Mouse (Mus musculus): ENCODE measurements around the gene Lzic. TPM values are rescaled to one million over a fixed set of nuclear protein-coding genes. Genes with fewer than 3 reads are reported as not detected.

The Lzic gene
- polyA plus RNA-seq, 1 experiment from 2014 or later = 43.9 TPM

GRCm38 (mm10) chr4:149506904-149507303, 21.9 kb downstream of the Lzic start:
- H3K4me1 ChIP-seq (ENCODE audit: control insufficient read depth, insufficient read depth, low read length) = 0 out of 2 replicates have a peak, but pooled peaks cover 3% of the 10 kb centered on the region
- WGBS (ENCODE audit: insufficient replicate concordance) = 71% methylated on average over 3 of the region's 3 CpGs

GRCm38 (mm10) chr4:149511221-149511646, 26.2 kb downstream of the Lzic start:
- Histone ChIP-seq H3K4me1 (ENCODE audit: control insufficient read depth, insufficient read depth, low read length) (0 out of 2 replicates have a peak, but pooled peaks cover 3% of the 10 kb centered on the region), H3K36me3 (ENCODE audit: control insufficient read depth, insufficient read depth, low read length) (no peaks in the 10 kb centered on the region), H3K9ac (ENCODE audit: low read depth, low read length) (no peak overlapping the region), H3K4me2 (no peak overlapping the region), H3K27me3 (ENCODE audit: control insufficient read depth, insufficient read depth, low read length) (no peaks in the 10 kb centered on the region), H3K4me3 (ENCODE audit: low read depth, low read length) (no peak overlapping the region), H3K27ac (ENCODE audit: low read depth, low read length) (no peak overlapping the region), H3K9me3 (replicated peaks; ENCODE audit: control insufficient read depth, low read length) (no peaks in the 10 kb centered on the region)
- WGBS (ENCODE audit: insufficient replicate concordance) = 58% methylated on average over 6 of the region's 6 CpGs
- no peak for ATAC-seq (replicated peaks; ENCODE audit: insufficient number of reproducible peaks, low FRiP score, low TSS enrichment)

More at GRCm38 (mm10) chr4:149506904-149507303, 21.9 kb downstream of the Lzic start:
- no peak for ATAC-seq (replicated peaks; ENCODE audit: insufficient number of reproducible peaks, low FRiP score, low TSS enrichment)
- no peaks in the 10 kb centered on the region for H3K27me3 ChIP-seq (ENCODE audit: control insufficient read depth, insufficient read depth, low read length)
- H3K4me2 ChIP-seq = no peak overlapping the region
- H3K27ac ChIP-seq (ENCODE audit: low read depth, low read length) = no peak overlapping the region
- no peaks in the 10 kb centered on the region for H3K9me3 ChIP-seq (replicated peaks; ENCODE audit: control insufficient read depth, low read length)
- H3K4me3 ChIP-seq (ENCODE audit: low read depth, low read length) = no peak overlapping the region
- H3K36me3 ChIP-seq (ENCODE audit: control insufficient read depth, insufficient read depth, low read length) = no peaks in the 10 kb centered on the region
- H3K9ac ChIP-seq (ENCODE audit: low read depth, low read length) = no peak overlapping the region

GRCm38 (mm10) chr4:149512072-149512471, 27.0 kb downstream of the Lzic start:
- Histone ChIP-seq H3K4me3 (ENCODE audit: low read depth, low read length) (no peak overlapping the region), H3K27me3 (ENCODE audit: control insufficient read depth, insufficient read depth, low read length) (no peaks in the 10 kb centered on the region), H3K4me1 (ENCODE audit: control insufficient read depth, insufficient read depth, low read length) (0 out of 2 replicates have a peak, but pooled peaks cover 3% of the 10 kb centered on the region), H3K9me3 (replicated peaks; ENCODE audit: control insufficient read depth, low read length) (no peaks in the 10 kb centered on the region), H3K4me2 (no peak overlapping the region), H3K27ac (ENCODE audit: low read depth, low read length) (no peak overlapping the region), H3K36me3 (ENCODE audit: control insufficient read depth, insufficient read depth, low read length) (no peaks in the 10 kb centered on the region), H3K9ac (ENCODE audit: low read depth, low read length) (no peak overlapping the region)
- WGBS (ENCODE audit: insufficient replicate concordance) = 76% methylated on average over 7 of the region's 7 CpGs
- ATAC-seq (replicated peaks; ENCODE audit: insufficient number of reproducible peaks, low FRiP score, low TSS enrichment) = no peak

DNA sequence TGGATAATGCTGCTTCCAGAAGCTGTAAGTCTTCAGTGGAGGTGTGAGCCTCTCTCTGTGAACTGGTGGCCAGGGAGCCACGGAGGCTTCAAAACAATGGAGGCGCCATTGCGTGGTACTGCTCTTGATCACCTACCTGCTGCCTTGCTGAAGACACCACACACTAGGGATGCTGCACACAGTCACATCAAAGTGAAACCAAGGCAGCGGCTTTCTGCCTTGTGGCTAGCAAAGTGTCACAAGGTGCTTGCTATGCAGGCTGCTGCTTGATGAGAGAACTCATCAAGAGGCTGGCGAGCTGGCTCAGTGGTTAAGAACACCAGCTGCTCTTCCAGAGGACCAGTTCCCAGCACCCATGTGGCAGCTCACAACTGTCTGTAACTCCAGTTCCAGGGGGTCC, 30.7 kb downstream of the Lzic start:
- Histone ChIP-seq H3K9ac (ENCODE audit: low read depth, low read length) (no peak overlapping the region), H3K27ac (ENCODE audit: low read depth, low read length) (no peak overlapping the region), H3K4me1 (ENCODE audit: control insufficient read depth, insufficient read depth, low read length) (peaks cover 12% of the 10 kb centered on the region; the same call in 1 of the 2 replicates), H3K27me3 (ENCODE audit: control insufficient read depth, insufficient read depth, low read length) (no peaks in the 10 kb centered on the region), H3K36me3 (ENCODE audit: control insufficient read depth, insufficient read depth, low read length) (no peaks in the 10 kb centered on the region), H3K4me2 (no peak overlapping the region), H3K9me3 (replicated peaks; ENCODE audit: control insufficient read depth, low read length) (no peaks in the 10 kb centered on the region), H3K4me3 (ENCODE audit: low read depth, low read length) (no peak overlapping the region)
- WGBS (ENCODE audit: insufficient replicate concordance) = 82% methylated on average over 5 of the region's 5 CpGs
- ATAC-seq (replicated peaks; ENCODE audit: insufficient number of reproducible peaks, low FRiP score, low TSS enrichment) = no peak

- Histone ChIP-seq H3K4me2 (peak within 1 kb of the TSS; percentile 98), H3K27me3 (ENCODE audit: control insufficient read depth, insufficient read depth, low read length) (no peaks in the 10 kb centered on the region), H3K4me1 (ENCODE audit: control insufficient read depth, insufficient read depth, low read length) (peaks cover 13% of the 10 kb centered on the region; the same call in 1 of the 2 replicates), H3K9me3 (replicated peaks; ENCODE audit: control insufficient read depth, low read length) (no peaks in the 10 kb centered on the region), H3K27ac (ENCODE audit: low read depth, low read length) (peak within 1 kb of the TSS; percentile 50), H3K9ac (ENCODE audit: low read depth, low read length) (peak within 1 kb of the TSS; percentile 86), H3K36me3 (ENCODE audit: control insufficient read depth, insufficient read depth, low read length) (no peaks in the 10 kb centered on the region), H3K4me3 (ENCODE audit: low read depth, low read length) (peak within 1 kb of the TSS; percentile 89)
- ATAC-seq (replicated peaks; ENCODE audit: insufficient number of reproducible peaks, low FRiP score, low TSS enrichment) = peak; percentile 99
- WGBS (ENCODE audit: insufficient replicate concordance) = under 1% methylated on average over 46 of the region's 46 CpGs
Observed at GRCm38 (mm10) chr4:149517868-149518340, 32.9 kb downstream of the Lzic start, which contains the start of gene Ctnnbip1. Gene Ctnnbip1 (plus strand): TSS chr4:149518236.

DNA sequence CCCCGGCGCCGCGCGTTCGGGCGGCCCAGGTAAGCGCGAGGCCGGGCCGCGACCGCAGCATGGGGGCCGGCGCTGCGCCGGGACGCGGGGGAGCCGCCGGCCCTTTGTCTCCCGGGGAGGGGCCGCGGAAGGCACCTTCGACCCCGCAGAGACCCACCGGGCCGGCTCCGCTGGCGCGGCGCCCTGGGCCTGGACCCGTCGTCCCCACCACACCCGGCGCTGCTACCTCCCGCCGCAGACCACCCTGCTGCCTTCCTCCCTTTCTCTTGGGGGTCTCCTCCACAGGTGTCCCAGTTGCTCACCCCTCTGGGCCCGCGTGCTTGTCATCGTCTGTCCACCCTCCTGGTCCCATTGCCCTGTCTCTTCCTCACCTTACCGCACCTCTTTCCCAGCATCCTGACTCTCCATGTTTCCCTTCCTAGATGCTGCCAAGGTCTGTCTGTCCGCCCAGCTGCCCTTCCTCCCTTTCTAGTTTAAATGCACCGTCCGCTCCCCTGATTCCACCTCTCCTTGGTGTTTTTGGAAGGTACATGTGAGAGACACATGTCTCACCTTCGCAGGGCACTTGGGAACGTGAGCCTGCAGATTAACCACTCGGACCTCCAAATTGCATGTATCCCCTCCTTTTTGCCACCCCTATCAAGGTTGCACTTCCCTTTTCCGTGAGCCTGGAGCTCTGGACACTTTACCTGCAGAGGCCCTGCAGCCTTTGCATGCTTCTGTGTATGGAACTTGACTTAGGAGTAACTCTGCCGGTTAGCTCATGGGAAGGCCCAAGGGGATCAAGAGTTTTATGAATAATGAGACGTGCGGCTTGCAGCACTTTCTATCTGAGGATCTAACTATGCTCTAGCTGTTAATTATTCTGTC, 33.6 kb downstream of the Lzic start:
- Histone ChIP-seq H3K4me2 (peak overlapping the region; percentile 98), H3K9ac (ENCODE audit: low read depth, low read length) (peak overlapping the region; percentile 86), H3K27me3 (ENCODE audit: control insufficient read depth, insufficient read depth, low read length) (no peaks in the 10 kb centered on the region), H3K4me3 (ENCODE audit: low read depth, low read length) (peak overlapping the region; percentile 89), H3K9me3 (replicated peaks; ENCODE audit: control insufficient read depth, low read length) (no peaks in the 10 kb centered on the region), H3K4me1 (ENCODE audit: control insufficient read depth, insufficient read depth, low read length) (peaks cover 15% of the 10 kb centered on the region; the same call in 1 of the 2 replicates), H3K36me3 (ENCODE audit: control insufficient read depth, insufficient read depth, low read length) (no peaks in the 10 kb centered on the region), H3K27ac (ENCODE audit: low read depth, low read length) (peak overlapping the region; percentile 50)
- no peak for ATAC-seq (replicated peaks; ENCODE audit: insufficient number of reproducible peaks, low FRiP score, low TSS enrichment)
- WGBS (ENCODE audit: insufficient replicate concordance) = 6% methylated on average over 30 of the region's 52 CpGs

DNA sequence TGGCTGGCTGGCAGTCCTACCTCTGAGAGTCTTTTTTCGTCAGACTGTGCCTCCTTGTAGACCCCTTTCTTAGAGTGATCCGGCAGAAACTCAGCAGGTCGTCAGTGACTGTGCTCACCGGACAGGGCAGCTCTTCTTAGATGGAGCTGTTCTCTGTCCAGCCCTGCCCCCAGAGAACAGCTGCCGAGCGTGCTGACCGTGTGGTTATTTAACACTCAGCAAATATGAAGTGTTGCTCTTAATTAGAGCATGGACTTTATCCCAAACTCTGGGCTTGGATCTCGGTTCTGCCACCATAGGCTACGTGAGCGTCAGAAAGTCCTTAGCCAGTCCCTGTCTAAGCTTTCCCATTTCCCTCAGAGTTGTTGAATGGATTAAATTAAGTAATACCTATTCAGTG, 36.2 kb downstream of the Lzic start:
- Histone ChIP-seq H3K27ac (ENCODE audit: low read depth, low read length) (no peak overlapping the region), H3K27me3 (ENCODE audit: control insufficient read depth, insufficient read depth, low read length) (no peaks in the 10 kb centered on the region), H3K4me1 (ENCODE audit: control insufficient read depth, insufficient read depth, low read length) (peaks cover 22% of the 10 kb centered on the region), H3K9ac (ENCODE audit: low read depth, low read length) (no peak overlapping the region), H3K4me2 (no peak overlapping the region), H3K36me3 (ENCODE audit: control insufficient read depth, insufficient read depth, low read length) (no peaks in the 10 kb centered on the region), H3K9me3 (replicated peaks; ENCODE audit: control insufficient read depth, low read length) (no peaks in the 10 kb centered on the region), H3K4me3 (ENCODE audit: low read depth, low read length) (no peak overlapping the region)
- 69% methylated on average over 10 of the region's 10 CpGs for WGBS (ENCODE audit: insufficient replicate concordance)
- ATAC-seq (replicated peaks; ENCODE audit: insufficient number of reproducible peaks, low FRiP score, low TSS enrichment) = no peak

DNA sequence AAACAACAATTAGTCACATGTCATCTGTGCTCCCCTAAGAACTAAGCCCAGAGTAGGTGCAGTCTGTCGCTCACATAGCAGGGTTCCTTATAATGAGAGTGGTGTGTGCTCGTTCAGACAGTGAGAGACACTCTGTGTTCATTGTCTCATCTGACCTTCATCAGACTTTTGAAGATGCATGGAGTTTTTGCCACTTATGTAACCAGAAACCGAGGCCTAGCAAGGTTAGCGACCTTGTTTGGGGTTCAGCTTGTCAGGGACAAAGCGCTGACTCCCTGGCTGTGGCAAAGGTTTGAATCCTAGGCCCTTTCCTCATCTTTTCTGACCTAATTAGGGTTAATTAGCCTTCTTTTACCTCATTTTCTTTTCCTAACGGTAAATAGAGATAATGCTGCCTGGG, 38.9 kb downstream of the Lzic start:
- no peaks in the 10 kb centered on the region for H3K9me3 ChIP-seq (replicated peaks; ENCODE audit: control insufficient read depth, low read length)
- H3K27ac ChIP-seq (ENCODE audit: low read depth, low read length) = no peak overlapping the region
- H3K4me3 ChIP-seq (ENCODE audit: low read depth, low read length) = no peak overlapping the region
- 84% methylated on average over 6 of the region's 6 CpGs for WGBS (ENCODE audit: insufficient replicate concordance)
- no peaks in the 10 kb centered on the region for H3K27me3 ChIP-seq (ENCODE audit: control insufficient read depth, insufficient read depth, low read length)
- H3K9ac ChIP-seq (ENCODE audit: low read depth, low read length) = no peak overlapping the region
- no peak overlapping the region for H3K4me2 ChIP-seq
- ATAC-seq (replicated peaks; ENCODE audit: insufficient number of reproducible peaks, low FRiP score, low TSS enrichment) = no peak
- no peaks in the 10 kb centered on the region for H3K36me3 ChIP-seq (ENCODE audit: control insufficient read depth, insufficient read depth, low read length)
- peaks cover 23% of the 10 kb centered on the region for H3K4me1 ChIP-seq (ENCODE audit: control insufficient read depth, insufficient read depth, low read length)

Measured in heart, embryonic 11.5 days (tissue).